Mouse (Mus musculus) gastrocnemius, postnatal 36 days (tissue): ENCODE measurements around the gene Nipbl. TPM values are rescaled to one million over a fixed set of nuclear protein-coding genes. Genes with fewer than 3 reads are reported as not detected.
A peak's percentile ranks its signal among the peaks of the same experiment; 100 is the strongest.
"Not testable (repeated sequence)": the region's sequence is repeated elsewhere in the genome, so short reads cannot be mapped to it uniquely, and the experiment has no call there.

Experiments
- DNase-seq, 2 experiments: peaks; one replicate each; pipeline ENCODE4 v3.0.0; 2022
- intact Hi-C: fragments of 180-260 bp; cut with DNase I; formaldehyde crosslinking; loops from one replicate; pipeline ENCODE4 v1.15.1; 2025
- total RNA-seq, 2 experiments: library from RNA; stranded (reverse); gene quantifications; 2 replicates each; pipeline ENCODE4 v1.2.3; 2021

The Nipbl gene
- total RNA-seq, 2 experiments from 2014 or later = 17.5 to 20.8 TPM

DNA sequence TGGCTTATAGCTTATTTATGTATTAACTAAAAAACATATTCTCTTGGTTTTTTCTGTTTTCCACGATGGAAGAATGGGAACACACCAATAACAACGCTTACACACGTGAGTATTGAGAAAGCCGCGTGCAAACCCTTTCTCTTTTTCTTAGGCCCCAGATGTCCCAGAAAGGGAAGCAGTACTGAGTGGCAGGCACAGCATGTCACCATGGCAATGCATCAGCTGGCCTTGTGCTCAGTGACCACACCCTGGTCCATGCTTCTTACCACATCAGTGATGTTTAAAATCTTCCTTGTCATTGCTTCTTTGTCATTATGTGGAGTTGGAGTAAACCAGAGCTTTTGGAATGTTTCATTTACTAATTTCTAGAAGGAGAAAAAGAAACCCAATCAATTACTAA, 125.1 kb downstream of the Nipbl start:
- intact Hi-C loops = no loop called here
- DNase-seq = no peak

DNA sequence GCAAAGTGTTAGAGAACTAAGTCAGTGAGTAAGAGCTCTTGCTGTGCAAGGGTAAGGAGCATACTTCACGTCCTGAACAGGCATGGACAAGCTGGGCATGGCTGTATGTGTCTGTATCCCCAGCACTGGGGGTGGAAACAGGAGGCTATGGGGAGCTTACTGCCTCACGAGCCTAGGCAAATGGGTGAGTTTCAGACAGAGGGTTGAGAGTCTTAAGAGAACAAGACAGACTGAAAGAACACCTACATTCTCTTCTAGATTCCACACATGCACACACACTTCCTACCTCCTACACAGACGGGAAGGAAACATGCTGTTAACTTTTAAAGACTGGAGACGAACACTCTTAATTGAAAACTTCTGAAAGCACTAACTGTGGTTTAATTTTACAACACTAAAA, 126.9 kb downstream of the Nipbl start:
- DNase-seq = no peak
- intact Hi-C loops = no loop called here

DNA sequence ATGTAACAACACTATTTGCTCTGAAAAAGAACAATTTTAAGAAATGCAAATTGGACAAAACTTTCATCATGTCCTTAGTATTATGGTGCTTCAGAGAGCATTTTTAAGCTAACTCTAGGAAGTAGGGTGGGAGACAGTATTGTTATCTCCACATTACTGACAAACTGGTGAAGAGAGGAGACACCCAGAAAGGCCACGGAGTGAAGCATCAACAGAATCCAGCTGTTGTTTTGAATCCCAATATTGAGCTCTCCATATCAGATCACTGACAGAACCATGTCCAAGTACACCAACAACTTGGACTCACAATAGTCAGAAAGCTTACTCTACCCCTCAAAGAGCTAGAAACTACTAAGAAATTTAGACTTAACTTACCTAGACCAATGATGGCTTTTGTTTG, 138.8 kb downstream of the Nipbl start:
- intact Hi-C loops = no loop called here
- DNase-seq = no peak

DNA sequence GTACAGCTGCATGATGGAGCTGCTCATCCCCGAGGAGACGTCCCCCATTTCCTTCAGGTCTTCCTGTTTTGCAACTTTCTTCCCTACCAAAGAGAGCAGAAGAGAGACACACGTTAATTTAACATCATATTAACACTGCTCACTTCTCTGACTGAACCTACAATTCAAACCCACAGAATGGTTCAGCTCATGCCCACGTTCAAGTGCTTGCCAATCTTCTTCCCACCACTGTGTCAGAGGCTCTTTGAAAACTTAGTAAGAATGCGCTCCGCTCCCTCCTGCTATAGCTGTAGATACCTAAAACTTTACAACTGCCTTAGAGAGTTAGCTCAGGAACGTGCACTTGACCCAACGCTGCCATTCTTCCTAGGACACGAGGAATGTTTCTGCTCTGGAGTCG, 141.3 kb downstream of the Nipbl start:
- intact Hi-C loops = no loop called here
- no peak for DNase-seq

DNA sequence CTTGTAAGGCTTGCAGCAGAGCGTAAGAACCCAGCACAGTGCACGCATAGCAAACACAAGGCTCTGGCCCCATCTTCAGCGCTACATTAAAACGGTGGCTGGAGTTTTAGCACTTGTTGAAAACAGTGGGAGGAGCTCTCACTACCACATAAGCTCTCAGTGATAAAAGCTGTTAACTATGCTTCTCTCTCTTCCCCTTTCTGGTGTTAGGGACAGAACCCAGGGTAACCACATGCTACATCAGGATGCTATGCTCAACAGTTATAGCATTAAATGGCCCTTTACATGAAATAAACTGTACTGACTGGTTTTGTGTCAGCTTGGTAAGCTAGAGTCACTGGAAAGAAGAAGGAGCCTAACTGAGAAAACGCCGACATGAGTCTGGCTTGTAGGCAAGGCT, 150.1 kb downstream of the Nipbl start:
- intact Hi-C loops = no loop called here

DNA sequence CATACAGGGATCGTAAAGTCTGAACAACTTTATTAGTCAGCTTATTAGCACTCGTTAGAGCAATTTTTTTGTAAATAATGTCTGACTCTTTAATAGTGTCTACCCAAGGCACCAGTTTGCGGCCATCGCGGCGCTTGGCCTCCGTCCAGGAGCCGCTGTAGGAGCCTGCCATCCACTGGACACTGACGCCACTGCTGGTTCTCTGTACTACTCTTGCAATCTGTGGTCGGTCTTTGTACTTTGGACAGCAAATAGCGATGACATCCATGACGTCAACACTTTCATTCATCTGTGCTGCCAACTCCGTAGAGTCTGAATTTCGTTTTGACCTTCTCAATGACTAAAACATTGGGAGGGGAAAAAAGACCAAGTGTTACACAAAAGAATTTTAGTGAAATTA, 153.0 kb downstream of the Nipbl start:
- DNase-seq = no peak
- intact Hi-C loops = no loop called here

More for the DNA sequence above, 150.1 kb downstream of the Nipbl start:
- no peak for DNase-seq

DNA sequence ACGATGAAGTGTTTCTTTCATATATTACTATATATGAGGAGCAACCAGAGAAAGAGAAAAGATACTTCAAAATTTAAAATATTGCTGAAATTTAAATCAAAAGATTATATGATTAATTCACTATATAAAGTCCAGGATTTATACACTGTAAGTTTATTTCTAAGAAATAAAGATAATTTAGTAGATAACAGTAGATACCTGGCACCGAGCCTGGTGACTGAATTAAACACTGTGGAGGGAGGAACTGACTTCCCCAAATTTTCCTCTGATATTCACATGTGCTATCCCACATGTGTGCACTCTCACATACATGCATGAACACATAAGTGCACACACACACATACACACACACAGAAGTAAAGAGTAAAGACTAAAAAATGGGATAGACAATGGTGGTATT, 162.1 kb downstream of the Nipbl start:
- intact Hi-C loops = no loop called here
- no peak for DNase-seq

DNA sequence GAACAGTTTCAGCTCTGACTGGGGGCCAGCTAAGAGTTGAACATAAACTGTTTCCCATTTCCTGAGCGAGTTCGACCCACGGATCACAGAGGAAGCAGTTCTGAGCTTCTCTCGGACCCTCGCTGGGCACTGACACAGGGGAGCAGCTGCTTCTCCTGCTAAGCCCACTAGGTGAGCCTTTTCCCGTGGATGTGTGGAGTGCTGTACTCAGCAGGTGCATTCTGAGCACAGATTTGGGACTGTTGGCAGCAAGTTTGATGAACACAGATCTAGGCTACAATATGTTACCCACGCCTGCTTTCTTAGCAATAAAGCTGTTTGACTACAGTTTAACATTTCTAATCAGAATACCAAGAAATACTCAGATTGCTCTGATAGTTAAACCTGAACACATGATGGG, 162.6 kb downstream of the Nipbl start:
- intact Hi-C loops = no loop called here

DNA sequence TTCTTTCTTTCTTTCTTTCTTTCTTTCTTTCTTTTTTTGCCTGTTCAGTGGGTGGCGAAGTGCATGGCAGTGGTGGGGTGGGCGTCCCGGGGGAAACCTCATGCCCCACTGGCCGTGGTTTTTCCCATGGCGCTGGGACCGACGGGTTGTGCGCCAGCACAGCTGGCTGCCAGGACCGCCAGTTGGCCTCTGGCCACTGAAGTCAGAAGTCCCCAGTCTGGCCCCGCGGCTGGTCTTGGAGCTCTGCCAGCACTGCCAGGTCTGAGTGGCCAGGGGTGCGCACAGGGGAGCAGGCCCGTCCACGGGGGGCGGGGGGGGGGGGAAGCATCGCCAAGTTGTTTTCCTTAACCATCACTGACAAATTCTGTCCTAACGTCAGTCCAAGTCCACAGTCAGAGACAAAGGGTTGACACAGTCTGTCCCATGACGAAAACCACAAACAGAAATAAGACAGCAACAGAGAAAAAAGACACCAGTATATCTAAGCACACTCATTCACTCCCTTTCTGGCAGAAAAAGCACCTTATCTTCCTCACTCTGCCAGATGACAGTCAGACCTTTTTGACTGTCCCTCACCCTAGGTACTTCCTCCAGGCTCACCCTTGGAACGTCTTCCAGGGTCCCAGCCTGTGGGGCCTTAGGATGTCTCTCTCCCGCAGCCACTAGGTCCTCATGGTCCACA, 164.2 kb downstream of the Nipbl start:
- peak; percentile 19 to 32 for DNase-seq
- intact Hi-C loops = no loop called here

More for the DNA sequence above, 162.6 kb downstream of the Nipbl start:
- DNase-seq = no peak

DNA sequence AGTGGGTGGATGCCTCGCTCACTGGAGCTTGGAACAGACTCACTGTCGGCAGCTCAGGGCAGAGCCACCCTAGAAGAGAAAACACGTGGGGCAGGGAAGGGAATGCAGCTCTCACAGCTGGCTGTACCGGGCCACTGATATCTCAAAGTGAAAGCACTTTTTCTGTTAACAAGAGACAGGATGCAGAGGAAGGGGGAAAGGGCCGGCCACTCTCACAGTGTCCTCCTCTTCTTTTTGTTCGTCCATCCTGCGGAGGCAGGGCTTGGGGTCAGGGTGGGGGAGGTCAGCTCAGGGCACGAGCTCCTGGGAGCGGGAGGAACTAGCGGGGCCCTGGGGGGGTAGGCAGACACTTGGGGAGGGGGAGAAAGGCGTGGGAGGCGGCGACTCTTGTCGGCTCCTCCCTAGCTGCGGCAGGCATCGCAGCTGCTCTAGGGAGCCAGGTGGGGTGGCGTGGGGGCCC, 164.9 kb downstream of the Nipbl start:
- no peak for DNase-seq
- intact Hi-C loops = no loop called here

DNA sequence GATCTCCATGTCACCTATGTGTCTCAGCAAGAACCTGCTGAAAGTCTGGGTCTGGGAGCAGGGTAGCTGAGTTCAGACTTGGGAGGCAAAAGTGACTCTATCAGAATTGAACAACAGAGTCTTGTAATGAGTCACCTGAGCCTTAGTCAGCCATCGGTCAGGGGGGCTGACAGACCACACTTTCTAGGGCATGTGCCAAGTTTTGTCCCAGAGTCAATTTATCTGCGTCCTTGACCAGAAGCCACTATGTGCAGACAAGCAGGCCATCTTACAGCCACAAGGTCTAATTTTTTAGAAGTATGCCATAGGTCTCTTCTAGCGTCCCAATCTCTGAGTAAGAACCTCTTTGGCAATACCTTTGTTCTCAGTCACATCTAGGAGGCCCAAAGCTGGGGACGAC, 166.3 kb downstream of the Nipbl start:
- DNase-seq, intact Hi-C loops: not testable (repeated sequence)

DNA sequence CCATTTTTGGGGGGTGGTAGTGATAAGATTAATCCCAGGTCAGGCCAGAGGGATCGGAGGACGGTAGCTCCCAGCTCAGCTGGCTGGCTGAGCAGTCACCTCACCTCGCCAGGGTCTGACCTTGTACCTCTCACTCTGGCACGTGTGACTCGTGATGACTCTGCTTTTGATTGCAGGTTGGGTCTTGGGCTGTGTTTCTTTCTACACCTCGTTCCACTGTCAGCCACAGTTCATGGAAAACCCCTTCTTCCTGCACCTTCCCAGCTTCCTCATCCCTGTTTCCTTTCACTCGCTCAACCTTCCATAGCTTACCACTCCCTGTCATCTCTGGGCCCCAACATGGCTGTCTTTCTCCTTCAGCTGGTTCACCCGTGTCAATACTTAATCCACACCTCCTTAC, 172.3 kb downstream of the Nipbl start:
- intact Hi-C loops = no loop called here
- DNase-seq = no peak

DNA sequence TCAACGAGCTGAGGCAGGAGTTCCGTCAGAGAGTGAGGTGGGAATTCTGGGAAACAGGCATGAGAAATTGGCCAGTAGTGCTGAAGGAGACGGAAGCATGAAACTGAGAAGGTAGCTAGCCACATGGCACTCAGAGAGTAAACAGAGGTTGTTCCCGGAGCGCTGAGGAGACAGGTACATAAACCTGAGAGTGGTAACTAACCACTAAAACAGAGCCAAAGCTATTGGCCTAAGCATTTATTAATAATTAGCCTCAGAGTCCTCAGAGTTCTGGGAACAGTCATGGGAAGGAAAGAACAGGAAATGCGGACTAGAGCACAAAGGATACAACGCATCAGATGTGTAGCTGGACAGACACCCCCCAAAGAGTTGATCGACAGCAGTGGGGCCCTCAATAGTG, 176.0 kb downstream of the Nipbl start:
- no peak for DNase-seq
- intact Hi-C loops = no loop called here

DNA sequence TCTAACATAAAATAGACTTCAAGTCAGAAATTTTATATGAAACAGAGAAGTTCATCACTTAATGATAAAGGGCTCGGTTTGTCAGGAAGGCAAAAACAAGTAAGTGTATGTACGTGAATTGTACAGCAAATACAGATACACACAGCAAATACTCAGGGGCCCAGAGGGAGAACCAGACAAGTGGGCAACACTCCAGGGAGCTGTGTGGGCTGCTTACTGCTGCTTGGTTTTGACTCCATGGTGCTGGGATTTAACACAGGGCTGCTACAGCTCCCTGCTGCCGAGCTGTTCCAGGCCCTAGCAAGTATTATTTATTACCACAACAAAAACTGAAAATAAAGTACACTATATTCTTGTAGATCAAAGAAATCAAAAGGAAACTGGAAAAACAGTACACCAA, 177.1 kb downstream of the Nipbl start:
- DNase-seq = no peak
- intact Hi-C loops = no loop called here

DNA sequence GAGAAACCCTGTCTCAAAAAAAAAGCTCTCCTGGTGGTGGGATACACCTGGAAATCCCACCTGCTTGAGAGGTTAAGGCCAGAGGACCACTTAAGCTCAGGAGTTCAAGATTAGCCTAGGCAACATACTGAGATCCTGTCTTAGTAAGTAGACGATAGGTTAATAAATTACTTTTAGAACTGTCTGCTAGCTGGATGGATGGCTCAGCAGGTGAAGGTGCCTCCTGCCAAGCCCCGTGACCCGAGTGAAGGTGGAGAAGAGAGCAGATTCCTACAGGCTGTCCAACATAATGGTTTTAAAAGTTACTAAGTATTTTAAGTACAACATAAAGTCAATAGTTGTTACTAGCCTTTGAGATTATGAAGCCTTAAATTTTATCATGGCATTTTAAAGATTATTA, 178.3 kb downstream of the Nipbl start:
- intact Hi-C loops = no loop called here
- DNase-seq = no peak

Other genes starting within 250 kb of the Nipbl start
- not detected for gene Gm2310, start 75.5 kb upstream of the Nipbl start, total RNA-seq